Mouse (Mus musculus): ENCODE measurements at regions not wholly inside any gene's neighbourhood (a gene's known extent, or its start where the extent isn't known, plus 50 kb on each side); places are given as distances from the start of the nearest gene placed in this dataset.
"Not testable (repeated sequence)": the region's sequence is repeated elsewhere in the genome, so short reads cannot be mapped to it uniquely, and the experiment has no call there.

DNA sequence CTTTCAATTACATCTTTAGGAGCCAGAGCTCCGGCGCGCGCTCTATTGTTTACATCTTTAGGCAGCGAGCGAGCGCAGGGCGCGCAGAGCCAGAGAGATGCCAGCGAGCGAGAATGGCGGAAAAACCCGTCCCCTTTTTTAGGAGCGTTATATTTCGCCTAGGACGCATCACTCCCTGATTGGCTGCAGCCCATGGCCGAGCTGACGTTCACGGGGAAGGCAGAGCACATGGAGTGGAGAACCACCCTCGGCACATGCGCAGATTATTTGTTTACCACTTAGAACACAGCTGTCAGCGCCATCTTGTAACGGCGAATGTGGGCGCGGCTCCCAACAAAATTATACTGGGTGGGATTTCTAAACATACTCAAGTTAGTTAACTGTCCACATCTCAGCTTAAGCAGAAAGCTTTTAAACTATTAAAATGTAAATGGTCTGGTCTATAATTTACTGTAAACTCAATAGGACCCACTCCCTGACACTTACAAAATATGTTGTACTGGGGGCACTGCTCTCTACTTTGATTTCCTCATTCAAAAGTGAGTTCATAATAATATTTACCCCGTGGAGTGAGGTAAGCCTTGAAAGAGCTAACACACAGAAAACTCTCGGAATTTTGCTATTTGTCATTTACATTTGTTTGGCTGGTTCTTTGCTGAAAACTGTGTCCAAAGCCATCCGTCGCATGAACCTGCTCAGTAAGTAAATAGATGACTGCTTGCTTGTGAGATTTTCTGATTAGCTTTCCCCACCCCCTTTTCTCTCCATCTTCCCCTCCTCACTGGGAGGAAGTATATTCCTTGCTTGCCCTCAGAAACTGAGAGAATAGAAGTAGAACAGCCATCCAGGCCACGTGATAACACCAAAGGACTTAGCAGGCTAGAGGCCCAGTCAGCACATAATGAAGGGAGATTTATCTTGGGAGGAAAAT, 60.8 kb upstream of the Fam78b start:
- not testable (repeated sequence) for TF ChIP-seq CTCF, POLR2A (IDR thresholded peaks at IDR 0.05; ENCODE audit: extremely low read depth, insufficient read depth, low read length)

All from cortical plate, adult 2 months (tissue).